1 mouse cellular context compared by ENCODE assay signal in the genomic region with DNA sequence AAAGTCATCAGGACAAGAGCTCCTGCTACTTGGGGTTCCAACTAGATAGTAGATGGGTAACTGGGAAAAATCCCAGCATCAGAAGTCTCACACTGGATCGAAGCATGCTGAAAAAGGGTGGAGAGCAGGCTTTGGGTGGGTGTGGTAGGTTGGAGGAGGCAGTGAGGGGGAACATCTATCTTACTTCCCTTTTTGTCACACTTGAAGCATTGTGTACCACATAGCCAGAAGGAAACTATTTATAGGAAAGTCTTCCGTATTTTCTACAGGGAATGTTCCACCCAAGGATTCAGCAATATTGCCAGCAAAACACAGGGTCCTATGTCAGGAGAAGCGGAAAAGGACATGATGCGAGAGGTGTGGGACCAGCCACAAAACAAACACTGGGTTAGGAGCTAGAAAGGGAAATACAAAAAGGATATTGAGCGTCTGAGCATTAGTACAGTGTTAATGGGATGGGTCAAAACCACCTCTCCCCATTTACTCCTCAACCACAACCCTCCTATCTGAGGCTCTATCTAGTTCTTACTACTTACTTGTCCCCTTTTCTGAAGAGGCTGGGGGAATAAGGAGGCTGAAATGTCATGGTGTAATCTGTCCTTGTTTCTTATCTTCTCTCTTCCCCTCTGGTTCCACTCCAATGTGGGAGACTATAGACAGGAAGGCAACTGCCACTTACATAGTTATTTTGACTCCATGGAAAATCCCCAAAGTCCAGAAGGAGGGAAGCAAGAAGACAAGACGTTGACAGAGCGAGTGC.
TF ChIP-seq lines count a peak whose summit lies in the region.

No protein-coding gene starts in this region.

TF ChIP-seq in MEL, 35 proteins besides CTCF, POLR2A, EP300 and RAD21 (continued from another document):
- TF ChIP-seq SMC3 (IDR thresholded peaks at IDR 0.05; ENCODE audit: low read depth, low read length), result no peak
- TF ChIP-seq USF1 (IDR thresholded peaks at IDR 0.05; ENCODE audit: low read depth, low read length), result 0 out of 2 replicates have a peak, but pooled peaks have one; percentile 11
- TF ChIP-seq ZC3H11A (IDR thresholded peaks at IDR 0.05; ENCODE audit: low read depth, low read length), result 0 out of 2 replicates have a peak, but pooled peaks have one; percentile 17
- TF ChIP-seq USF2 (IDR thresholded peaks at IDR 0.05; ENCODE audit: borderline replicate concordance in 1 of 2, insufficient read depth in 1 of 2, low read depth in 1 of 2, low read length in 2 of 2), result no peak
- TF ChIP-seq BHLHE40 (IDR thresholded peaks at IDR 0.05; ENCODE audit: borderline replicate concordance, low read depth, low read length), result no peak
- TF ChIP-seq NELFE (IDR thresholded peaks at IDR 0.05; ENCODE audit: low read depth, low read length), result no peak
- peak; percentile 72 for TF ChIP-seq MXI1 (IDR thresholded peaks at IDR 0.05; ENCODE audit: low read depth, low read length)
TF ChIP-seq in MEL: peak in this region for 12.
